Mouse (Mus musculus) heart, adult 2 months (tissue): ENCODE measurements around the gene Ccdc134.

ENCODE experiments used
- CTCF ChIP-seq: fragments of 200-600 bp; IDR thresholded peaks from 2 replicates; pipeline ENCODE4 v1.8.1; 2022; ENCODE audit warnings: antibody characterized with exemption, mild to moderate bottlenecking, moderate library complexity
- EP300 ChIP-seq: fragments of 200-500 bp; IDR thresholded peaks from 2 replicates; pipeline ENCODE4 v1.6.1; 2011; ENCODE audit warnings: low read depth, low read length, control low read depth; ENCODE audit not compliant: insufficient read depth
- POLR2A ChIP-seq: fragments of 200-500 bp; IDR thresholded peaks from 2 replicates; pipeline ENCODE4 v1.6.1; 2011; ENCODE audit warnings: mild to moderate bottlenecking, low read depth, low read length, control low read depth; ENCODE audit not compliant: insufficient read depth

- TF ChIP-seq POLR2A = no peak
- TF ChIP-seq CTCF = no peak
- TF ChIP-seq EP300 = no peak
These were observed 39.8 kb downstream of the Ccdc134 start for GRCm38 (mm10) chr15:82167201-82168168.
